27 mouse cellular contexts compared by ENCODE assay signal in the genomic region with DNA sequence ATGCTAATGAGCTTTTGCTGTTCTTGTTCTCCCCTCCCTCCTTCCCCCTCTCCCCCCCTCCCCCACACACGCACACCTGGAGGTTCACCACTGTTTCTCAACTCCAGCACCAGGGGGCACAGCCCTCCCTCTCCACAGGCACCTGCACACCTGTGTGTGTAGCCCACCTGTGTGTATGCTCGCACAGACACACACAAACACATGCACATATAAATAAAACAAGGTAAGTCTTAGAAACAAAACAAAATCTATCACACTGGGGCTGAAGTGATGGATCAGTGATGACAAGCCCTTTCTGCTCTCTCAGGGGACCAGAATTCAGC.
A peak's percentile ranks its signal among the peaks of the same experiment; 100 is the strongest.
DNase-seq lines count a peak whose midpoint lies in the region; ATAC-seq and TF ChIP-seq lines count a peak whose summit lies in the region.
"Had no signal": no experiment of that assay in that cellular context is flagged by ENCODE, and none has a peak within 500 bp of the region (broad histone marks: within the 10 kb centered on the region; RNA-seq: fewer than 3 reads in every experiment).

No protein-coding gene starts in this region.

- no peaks in the 10 kb centered on the region for H3K27me3 ChIP-seq in forebrain, embryonic 14.5 days (replicated peaks; ENCODE audit: control insufficient read depth, insufficient read depth, low read length)
- H3K27me3 ChIP-seq in forebrain, embryonic 15.5 days, result no peaks in the 10 kb centered on the region
- no peaks in the 10 kb centered on the region for H3K27me3 ChIP-seq in liver, postnatal 0 days (ENCODE audit: insufficient read depth, low read length)
- H3K27me3 ChIP-seq in liver, embryonic 11.5 days (replicated peaks; ENCODE audit: control insufficient read depth, insufficient read depth, low read length), result no peaks in the 10 kb centered on the region
- no peaks in the 10 kb centered on the region for H3K27me3 ChIP-seq in ES-Bruce4 (ENCODE audit: control insufficient read depth, insufficient read depth, low read length, poor library complexity, severe bottlenecking)
- H3K27me3 ChIP-seq in stomach, embryonic 14.5 days (ENCODE audit: control insufficient read depth, insufficient read depth, low read length), result no peaks in the 10 kb centered on the region
- H3K27me3 ChIP-seq in hindbrain, embryonic 12.5 days, result no peaks in the 10 kb centered on the region
- no peaks in the 10 kb centered on the region for H3K27me3 ChIP-seq in lung, postnatal 0 days (replicated peaks; ENCODE audit: insufficient read depth, low read length)
- H3K27me3 ChIP-seq: CH12.LX; embryonic facial prominence, embryonic 12.5 days; heart, embryonic 12.5 days; liver, embryonic 13.5 days; neural tube, embryonic 12.5 days had no signal

- H3K4me1 ChIP-seq in forebrain, embryonic 14.5 days (ENCODE audit: control insufficient read depth, insufficient read depth, low read length), result peaks cover 6% of the 10 kb centered on the region
- H3K4me1 ChIP-seq in forebrain, embryonic 15.5 days, result peaks cover 10% of the 10 kb centered on the region
- 0 out of 2 replicates have a peak, but pooled peaks cover 2% of the 10 kb centered on the region for H3K4me1 ChIP-seq in liver, postnatal 0 days (ENCODE audit: insufficient read depth)
- no peaks in the 10 kb centered on the region for H3K4me1 ChIP-seq in liver, embryonic 11.5 days (replicated peaks; ENCODE audit: control insufficient read depth, insufficient read depth, low read length)
- H3K4me1 ChIP-seq in ES-Bruce4 (ENCODE audit: control insufficient read depth, insufficient read depth, low read length), result peaks cover 4% of the 10 kb centered on the region
- H3K4me1 ChIP-seq in stomach, embryonic 14.5 days (ENCODE audit: control insufficient read depth, insufficient read depth, low read length), result no peaks in the 10 kb centered on the region
- peaks cover 5% of the 10 kb centered on the region; the same call in 1 of the 2 replicates for H3K4me1 ChIP-seq in hindbrain, embryonic 12.5 days
- H3K4me1 ChIP-seq in lung, postnatal 0 days (ENCODE audit: insufficient read depth, low read depth, low read length), result no peaks in the 10 kb centered on the region
- H3K4me1 ChIP-seq: embryonic facial prominence, embryonic 12.5 days; neural tube, embryonic 12.5 days had no signal

- TF ChIP-seq EP300 in liver, postnatal 0 days (IDR thresholded peaks at IDR 0.05; ENCODE audit: low read depth), result no peak
- TF ChIP-seq EP300 in ES-Bruce4 (IDR thresholded peaks at IDR 0.05; ENCODE audit: insufficient read depth, low read depth, low read length), result peak; percentile 66; the same call in 1 of the 2 replicates
- no peak for TF ChIP-seq EP300 in lung, postnatal 0 days (IDR thresholded peaks at IDR 0.05)

- WGBS in forebrain, embryonic 14.5 days, result 33% methylated on average over 2 of the region's 2 CpGs
- WGBS in forebrain, embryonic 15.5 days, result 30% methylated on average over 2 of the region's 2 CpGs
- WGBS in liver, postnatal 0 days (ENCODE audit: insufficient replicate concordance), result 53% methylated on average over 2 of the region's 2 CpGs
- 57% methylated on average over 2 of the region's 2 CpGs for WGBS in liver, embryonic 11.5 days
- WGBS in stomach, embryonic 14.5 days, result 42% methylated on average over 2 of the region's 2 CpGs
- 61% methylated on average over 2 of the region's 2 CpGs for WGBS in hindbrain, embryonic 12.5 days
- WGBS in lung, postnatal 0 days, result 52% methylated on average over 2 of the region's 2 CpGs

- no peak overlapping the region for H3K27ac ChIP-seq in forebrain, embryonic 14.5 days (ENCODE audit: low read depth, low read length)
- no peak overlapping the region for H3K27ac ChIP-seq in forebrain, embryonic 15.5 days (replicated peaks)
- no peak overlapping the region for H3K27ac ChIP-seq in liver, postnatal 0 days (ENCODE audit: low read depth)
- H3K27ac ChIP-seq in liver, embryonic 11.5 days (ENCODE audit: low read depth, low read length), result no peak overlapping the region
- H3K27ac ChIP-seq in ES-Bruce4 (ENCODE audit: insufficient read depth, low read length), result no peak overlapping the region
- no peak overlapping the region for H3K27ac ChIP-seq in stomach, embryonic 14.5 days (ENCODE audit: low read length)
- no peak overlapping the region for H3K27ac ChIP-seq in hindbrain, embryonic 12.5 days
- no peak overlapping the region for H3K27ac ChIP-seq in lung, postnatal 0 days (ENCODE audit: low read length)
- H3K27ac ChIP-seq: embryonic facial prominence, embryonic 12.5 days; heart, adult 2 months; hindbrain, embryonic 14.5 days; liver, embryonic 13.5 days; neural tube, embryonic 12.5 days had no signal

- H3K36me3 ChIP-seq in forebrain, embryonic 14.5 days (ENCODE audit: control insufficient read depth, insufficient read depth, low read length), result no peaks in the 10 kb centered on the region
- H3K36me3 ChIP-seq in forebrain, embryonic 15.5 days, result no peaks in the 10 kb centered on the region
- no peaks in the 10 kb centered on the region for H3K36me3 ChIP-seq in liver, postnatal 0 days (replicated peaks; ENCODE audit: insufficient read depth, low read length)
- no peaks in the 10 kb centered on the region for H3K36me3 ChIP-seq in liver, embryonic 11.5 days (ENCODE audit: control insufficient read depth, insufficient read depth, low read length)
- no peaks in the 10 kb centered on the region for H3K36me3 ChIP-seq in ES-Bruce4 (ENCODE audit: control insufficient read depth, insufficient read depth, low read length, poor library complexity, severe bottlenecking)
- H3K36me3 ChIP-seq in stomach, embryonic 14.5 days (ENCODE audit: control insufficient read depth, insufficient read depth, low read length), result no peaks in the 10 kb centered on the region
- H3K36me3 ChIP-seq in hindbrain, embryonic 12.5 days, result no peaks in the 10 kb centered on the region
- no peaks in the 10 kb centered on the region for H3K36me3 ChIP-seq in lung, postnatal 0 days (ENCODE audit: insufficient read depth, low read length)
- H3K36me3 ChIP-seq: embryonic facial prominence, embryonic 12.5 days; G1E; heart, embryonic 12.5 days; liver, embryonic 13.5 days; neural tube, embryonic 12.5 days had no signal

- H3K9me3 ChIP-seq in forebrain, embryonic 14.5 days (replicated peaks; ENCODE audit: control insufficient read depth, low read length), result no peaks in the 10 kb centered on the region
- H3K9me3 ChIP-seq in forebrain, embryonic 15.5 days, result no peaks in the 10 kb centered on the region
- H3K9me3 ChIP-seq in liver, postnatal 0 days (ENCODE audit: low read length), result no peaks in the 10 kb centered on the region
- no peaks in the 10 kb centered on the region for H3K9me3 ChIP-seq in liver, embryonic 11.5 days (ENCODE audit: control insufficient read depth, low read length)
- no peaks in the 10 kb centered on the region for H3K9me3 ChIP-seq in ES-Bruce4 (replicated peaks; ENCODE audit: control insufficient read depth, insufficient read depth, low read length, poor library complexity, severe bottlenecking)
- no peaks in the 10 kb centered on the region for H3K9me3 ChIP-seq in stomach, embryonic 14.5 days (ENCODE audit: control insufficient read depth, low read depth, low read length)
- H3K9me3 ChIP-seq in hindbrain, embryonic 12.5 days (replicated peaks), result no peaks in the 10 kb centered on the region
- no peaks in the 10 kb centered on the region for H3K9me3 ChIP-seq in lung, postnatal 0 days (ENCODE audit: low read length)
- H3K9me3 ChIP-seq: embryonic facial prominence, embryonic 12.5 days; heart, embryonic 12.5 days; liver, embryonic 13.5 days; neural tube, embryonic 12.5 days had no signal

- no peak for DNase-seq in forebrain, embryonic 14.5 days (ENCODE audit: low spot score)
- DNase-seq in liver, postnatal 0 days, result no peak
- no peak for DNase-seq in liver, embryonic 11.5 days (ENCODE audit: low spot score)
- DNase-seq in lung, postnatal 0 days (ENCODE audit: low spot score), result no peak
- DNase-seq: adrenal gland, adult 8-10 months; cerebellum, adult 9-10 months; cerebellum, postnatal 36 days; forebrain, postnatal 0 days; heart, adult 2 months; heart, postnatal 4 days; kidney, adult 9 months; layer of hippocampus, adult 9-11 months; liver, embryonic 13.5 days; right cerebral cortex, adult 18-20 months had no signal

- TF ChIP-seq POLR2A in ES-Bruce4 (IDR thresholded peaks at IDR 0.05; ENCODE audit: insufficient read depth, low read length), result no peak

- ATAC-seq in forebrain, embryonic 14.5 days, result 0 out of 2 replicates have a peak, but pooled peaks have one; percentile 12
- no peak for ATAC-seq in forebrain, embryonic 15.5 days (replicated peaks)
- ATAC-seq in liver, postnatal 0 days, result no peak
- no peak for ATAC-seq in liver, embryonic 11.5 days (replicated peaks; ENCODE audit: low FRiP score)
- ATAC-seq in stomach, embryonic 14.5 days (ENCODE audit: insufficient number of reproducible peaks, insufficient read depth, low FRiP score, low read depth), result peak; percentile 42; the same call in 1 of the 2 replicates
- ATAC-seq in hindbrain, embryonic 12.5 days (ENCODE audit: low FRiP score), result no peak
- no peak for ATAC-seq in lung, postnatal 0 days
- ATAC-seq: forebrain, postnatal 0 days had no signal

- TF ChIP-seq CTCF in liver, postnatal 0 days (IDR thresholded peaks at IDR 0.05; ENCODE audit: low read depth), result peak; percentile 19; the same call in 1 of the 2 replicates
- TF ChIP-seq CTCF in ES-Bruce4 (IDR thresholded peaks at IDR 0.05; ENCODE audit: low read depth, low read length), result peak; percentile 60
- TF ChIP-seq CTCF in lung, postnatal 0 days (IDR thresholded peaks at IDR 0.05), result no peak

- no peak overlapping the region for H3K4me3 ChIP-seq in forebrain, embryonic 14.5 days (ENCODE audit: low read depth, low read length)
- H3K4me3 ChIP-seq in forebrain, embryonic 15.5 days, result no peak overlapping the region
- H3K4me3 ChIP-seq in liver, postnatal 0 days (ENCODE audit: low read depth, low read length), result no peak overlapping the region
- H3K4me3 ChIP-seq in liver, embryonic 11.5 days (ENCODE audit: low read depth, low read length), result no peak overlapping the region
- no peak overlapping the region for H3K4me3 ChIP-seq in ES-Bruce4 (ENCODE audit: low read depth, low read length)
- no peak overlapping the region for H3K4me3 ChIP-seq in stomach, embryonic 14.5 days (ENCODE audit: low read depth, low read length)
- H3K4me3 ChIP-seq in hindbrain, embryonic 12.5 days, result no peak overlapping the region
- no peak overlapping the region for H3K4me3 ChIP-seq in lung, postnatal 0 days (ENCODE audit: low read depth, low read length)
- H3K4me3 ChIP-seq: embryonic facial prominence, embryonic 12.5 days; heart, adult 2 months; heart, embryonic 12.5 days; liver, embryonic 13.5 days; myocyte; neural tube, embryonic 12.5 days had no signal

- H3K4me2 ChIP-seq in forebrain, embryonic 14.5 days (ENCODE audit: low read length), result no peak overlapping the region
- no peak overlapping the region for H3K4me2 ChIP-seq in forebrain, embryonic 15.5 days (replicated peaks)
- no peak overlapping the region for H3K4me2 ChIP-seq in liver, postnatal 0 days (ENCODE audit: low read depth, low read length)
- no peak overlapping the region for H3K4me2 ChIP-seq in liver, embryonic 11.5 days
- H3K4me2 ChIP-seq in stomach, embryonic 14.5 days (replicated peaks; ENCODE audit: low read depth, low read length), result no peak overlapping the region
- H3K4me2 ChIP-seq in hindbrain, embryonic 12.5 days (replicated peaks), result no peak overlapping the region
- H3K4me2 ChIP-seq in lung, postnatal 0 days (replicated peaks; ENCODE audit: low read depth, low read length), result no peak overlapping the region
- H3K4me2 ChIP-seq: embryonic facial prominence, embryonic 12.5 days; heart, embryonic 12.5 days; hindbrain, embryonic 14.5 days; liver, embryonic 13.5 days; lung, embryonic 14.5 days; midbrain, embryonic 11.5 days; neural tube, embryonic 12.5 days had no signal

- H3K9ac ChIP-seq in forebrain, embryonic 14.5 days (ENCODE audit: low read length), result no peak overlapping the region
- H3K9ac ChIP-seq in forebrain, embryonic 15.5 days (replicated peaks), result no peak overlapping the region
- H3K9ac ChIP-seq in liver, postnatal 0 days (replicated peaks), result no peak overlapping the region
- no peak overlapping the region for H3K9ac ChIP-seq in liver, embryonic 11.5 days (ENCODE audit: low read depth, low read length)
- no peak overlapping the region for H3K9ac ChIP-seq in ES-Bruce4 (ENCODE audit: low read depth, poor library complexity, severe bottlenecking)
- no peak overlapping the region for H3K9ac ChIP-seq in stomach, embryonic 14.5 days (replicated peaks; ENCODE audit: low read depth, low read length)
- H3K9ac ChIP-seq in hindbrain, embryonic 12.5 days, result no peak overlapping the region
- no peak overlapping the region for H3K9ac ChIP-seq in lung, postnatal 0 days (replicated peaks; ENCODE audit: low read depth)
- H3K9ac ChIP-seq: embryonic facial prominence, embryonic 12.5 days; forebrain, postnatal 0 days; heart, embryonic 12.5 days; hindbrain, embryonic 14.5 days; liver, embryonic 13.5 days; lung, embryonic 14.5 days; neural tube, embryonic 12.5 days had no signal

Comparison
In these comparisons a context has a peak if more than half of its experiments do, and no peak if none do; other contexts are left out.
1. ATAC-seq: peak in forebrain, embryonic 14.5 days (single experiment) and stomach, embryonic 14.5 days (single experiment); none in forebrain, embryonic 15.5 days (single experiment), liver, postnatal 0 days (single experiment), liver, embryonic 11.5 days (single experiment), hindbrain, embryonic 12.5 days (single experiment) and lung, postnatal 0 days (single experiment).